Mouse (Mus musculus): ENCODE measurements around the gene Med24.

DNA sequence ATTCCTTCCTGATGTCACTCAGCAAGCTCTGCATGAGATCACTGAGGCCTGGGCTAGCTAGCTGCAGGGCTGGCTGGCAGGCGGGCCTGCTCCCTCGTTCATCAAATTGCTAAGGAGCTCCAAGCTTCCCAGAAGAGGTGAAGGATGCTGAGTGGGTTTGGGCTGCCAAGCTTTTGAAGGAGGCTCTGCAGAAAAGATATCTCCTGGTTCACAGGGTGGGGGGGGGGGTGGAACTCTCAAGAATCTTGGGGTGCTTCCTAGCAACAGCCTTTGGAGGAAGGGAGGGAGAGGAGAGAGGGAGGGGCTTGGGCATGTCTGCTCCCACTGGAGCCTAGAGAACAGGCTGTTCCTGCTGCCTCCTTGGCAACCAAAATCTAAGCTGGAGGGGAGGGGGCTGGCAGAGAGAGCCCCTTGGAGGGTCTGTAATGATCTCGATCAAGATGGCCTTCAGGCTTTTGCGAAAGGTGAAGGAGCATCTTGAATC is 9.2 kb upstream of the Med24 start:
- TF ChIP-seq POLR2A (IDR thresholded peaks at IDR 0.05; ENCODE audit: insufficient read depth, low read depth, low read length) (no peak), CTCF (IDR thresholded peaks at IDR 0.05) (no peak)
